Mouse (Mus musculus) heart, adult 11 months (tissue): ENCODE data around the gene Hdgfl3.

ENCODE experiments used
- DNase-seq: peaks from one replicate; pipeline ENCODE4 v3.0.0; 2022

Gene Hdgfl3

GRCm38 (mm10) chr7:81885128-81885527 lies 49.1 kb downstream of the Hdgfl3 start:
- DNase-seq, result no peak

DNA sequence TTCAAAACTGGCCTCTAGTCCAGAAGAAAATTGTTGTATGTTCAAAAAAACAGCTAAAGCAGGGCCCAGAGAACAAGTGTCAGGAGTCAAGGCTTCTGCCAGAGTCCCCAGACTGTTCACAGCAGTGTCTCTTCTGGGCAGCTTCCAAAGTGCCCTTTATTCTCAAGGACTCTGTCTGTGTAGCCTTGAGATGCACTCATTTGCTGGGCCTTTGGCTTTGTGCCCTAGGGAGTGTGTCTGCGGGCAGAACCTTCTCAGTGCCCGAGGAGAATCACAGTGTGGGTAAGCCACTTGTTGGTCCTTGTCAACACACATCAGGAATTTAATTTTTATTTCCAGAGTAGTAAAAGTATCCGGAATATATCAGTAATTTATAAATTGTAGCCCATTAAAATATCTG lies 52.7 kb downstream of the Hdgfl3 start:
- peak; percentile 84 for DNase-seq

GRCm38 (mm10) chr7:81880797-81881196 lies 53.5 kb downstream of the Hdgfl3 start:
- no peak for DNase-seq

DNA sequence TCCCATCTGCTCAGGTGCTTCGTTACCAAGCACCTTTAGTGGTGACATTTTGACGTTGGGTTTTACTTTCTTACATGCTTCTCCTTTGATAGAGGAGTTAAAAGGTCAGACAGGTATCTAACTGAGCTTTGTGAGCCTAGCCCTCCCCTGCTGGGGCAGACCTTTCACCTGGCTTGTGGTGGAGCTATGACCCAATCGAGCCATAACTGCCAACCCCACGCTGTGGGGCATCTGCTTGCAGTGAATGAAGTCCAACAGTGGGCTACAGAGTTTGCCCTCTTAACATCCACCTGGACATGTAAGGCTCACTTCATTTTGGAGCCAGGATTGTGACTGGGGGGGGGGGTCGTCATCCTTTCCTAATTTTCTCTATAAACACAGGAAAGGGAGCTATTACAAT lies 54.0 kb downstream of the Hdgfl3 start:
- no peak for DNase-seq

GRCm38 (mm10) chr7:81875372-81875771 lies 58.9 kb downstream of the Hdgfl3 start:
- peak; percentile 54 for DNase-seq

- DNase-seq, result peak; percentile 85
Observed at GRCm38 (mm10) chr7:81874636-81875035, 59.6 kb downstream of the Hdgfl3 start.

DNA sequence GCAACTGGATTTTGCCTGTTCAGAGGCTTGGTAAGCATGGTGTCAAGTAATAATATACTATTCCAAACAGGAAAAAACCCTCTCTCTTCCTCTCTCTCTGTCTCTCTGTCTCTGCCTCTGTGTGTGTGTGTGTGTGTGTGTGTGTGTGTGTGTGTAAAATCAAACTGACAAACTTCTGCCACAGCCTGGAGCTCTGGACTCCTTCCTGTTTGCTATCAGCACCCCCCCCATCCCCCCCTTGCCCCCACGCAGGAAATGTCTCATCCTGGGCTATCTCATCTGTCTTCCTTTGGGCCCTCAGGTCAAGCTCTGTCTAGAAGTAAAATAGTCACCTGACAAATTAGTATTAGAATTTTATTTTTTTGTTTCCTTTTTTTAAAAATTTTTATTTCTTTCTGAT lies 60.5 kb downstream of the Hdgfl3 start:
- DNase-seq, result no peak

DNA sequence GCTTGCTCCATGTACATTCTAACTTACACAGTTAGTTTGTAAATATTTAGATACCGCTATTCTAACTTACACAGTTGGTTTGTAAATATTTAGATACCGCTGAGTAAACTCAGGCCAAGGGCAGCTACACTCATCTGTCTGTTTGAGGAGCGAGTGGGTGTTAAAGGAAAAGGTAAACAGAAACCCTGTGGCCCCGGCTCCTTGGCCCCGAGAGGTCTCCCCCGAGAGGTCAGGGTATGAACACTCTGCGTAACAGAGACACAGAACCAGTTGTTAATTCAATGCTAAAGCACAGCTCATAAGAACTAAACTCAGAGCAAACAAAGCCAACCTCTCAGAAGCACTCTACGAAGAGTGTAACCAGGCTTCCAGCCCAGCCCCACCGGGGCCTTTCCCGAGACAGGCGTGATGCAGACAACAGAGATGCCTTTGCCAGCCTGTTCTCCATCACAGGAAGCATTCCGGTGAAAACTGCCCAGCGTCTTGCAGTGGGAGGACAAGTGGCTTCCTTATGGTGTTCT lies 61.7 kb downstream of the Hdgfl3 start:
- peak; percentile 54 for DNase-seq

- peak; percentile 96 for DNase-seq
Observed at GRCm38 (mm10) chr7:81868158-81868557, 66.1 kb downstream of the Hdgfl3 start.

- DNase-seq, result peak; percentile 86
Observed at GRCm38 (mm10) chr7:81867231-81867930, 66.9 kb downstream of the Hdgfl3 start.

GRCm38 (mm10) chr7:81865937-81866336 lies 68.3 kb downstream of the Hdgfl3 start:
- DNase-seq, result peak; percentile 69

- DNase-seq, result no peak
Observed at GRCm38 (mm10) chr7:81864552-81864951, 69.7 kb downstream of the Hdgfl3 start.

GRCm38 (mm10) chr7:81862587-81863583 lies 71.4 kb downstream of the Hdgfl3 start:
- peak; percentile 97 for DNase-seq

DNA sequence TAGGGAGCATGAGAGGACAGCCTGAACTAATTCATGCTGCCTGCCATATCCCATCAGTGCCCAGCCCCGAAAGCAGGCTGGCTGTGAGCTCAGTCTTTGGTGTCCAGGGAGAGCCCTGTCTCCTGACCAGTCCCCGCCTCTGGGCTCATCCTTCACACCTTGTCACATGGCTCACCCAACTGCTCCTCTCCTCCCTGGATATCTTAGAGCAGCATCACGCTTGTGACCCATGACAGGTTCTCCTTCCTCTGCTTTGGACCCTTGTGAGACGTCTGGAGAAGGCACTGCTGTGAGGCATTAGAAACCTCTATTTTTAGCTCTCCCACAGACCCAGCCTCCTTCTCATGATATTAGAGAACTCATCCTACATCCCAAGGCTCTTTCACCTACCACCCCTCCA lies 72.4 kb downstream of the Hdgfl3 start:
- peak; percentile 86 for DNase-seq

- DNase-seq, result peak; percentile 84
Observed at GRCm38 (mm10) chr7:81861461-81861860, 72.8 kb downstream of the Hdgfl3 start.

DNA sequence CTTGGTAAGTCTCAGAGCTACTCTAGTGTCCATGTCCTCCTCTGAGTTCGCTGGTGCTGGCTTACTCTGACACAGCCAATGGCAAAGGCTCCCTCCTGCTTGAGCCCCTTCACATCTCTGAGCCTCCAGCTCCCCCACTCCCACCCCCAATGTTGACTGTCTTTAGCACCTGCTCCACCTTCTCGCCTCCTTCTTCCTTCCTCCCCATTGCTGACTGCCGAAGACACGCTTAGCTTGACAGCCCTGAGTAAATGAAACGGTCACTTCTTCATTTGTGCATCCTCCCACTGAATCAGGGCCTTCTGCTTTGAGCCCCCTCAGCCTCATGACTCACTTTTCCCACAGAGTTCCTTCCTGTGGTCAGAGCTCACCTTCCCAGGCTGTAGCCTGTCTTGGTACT lies 73.3 kb downstream of the Hdgfl3 start:
- peak; percentile 91 for DNase-seq

DNA sequence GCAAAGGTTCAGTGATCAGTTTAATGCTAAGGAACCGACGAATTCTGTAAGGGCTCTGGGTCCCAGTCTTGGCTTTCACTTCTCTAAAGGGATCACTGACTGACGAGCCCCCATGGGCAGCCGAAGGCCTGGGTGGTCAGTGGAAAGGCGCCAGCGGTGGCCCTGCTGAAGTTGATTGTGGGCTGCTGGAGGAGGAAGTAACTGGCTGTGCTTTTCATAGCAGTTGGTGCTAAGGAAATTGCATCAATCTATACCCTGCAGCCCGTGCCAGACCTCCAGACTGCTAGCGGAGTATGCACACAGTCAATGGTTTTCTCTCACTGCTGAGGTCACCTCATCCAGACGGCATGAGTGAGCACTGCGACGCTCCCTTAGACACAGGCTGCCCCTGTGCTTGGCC lies 74.2 kb downstream of the Hdgfl3 start:
- peak; percentile 98 for DNase-seq

- peak; percentile 97 for DNase-seq
Observed at GRCm38 (mm10) chr7:81858968-81859721, 75.1 kb downstream of the Hdgfl3 start, which contains the start of gene Tm6sf1. TSS of gene Tm6sf1 (plus strand) at chr7:81859001.

- peak; percentile 88 for DNase-seq
Observed at GRCm38 (mm10) chr7:81858236-81858635, 76.0 kb downstream of the Hdgfl3 start.

DNA sequence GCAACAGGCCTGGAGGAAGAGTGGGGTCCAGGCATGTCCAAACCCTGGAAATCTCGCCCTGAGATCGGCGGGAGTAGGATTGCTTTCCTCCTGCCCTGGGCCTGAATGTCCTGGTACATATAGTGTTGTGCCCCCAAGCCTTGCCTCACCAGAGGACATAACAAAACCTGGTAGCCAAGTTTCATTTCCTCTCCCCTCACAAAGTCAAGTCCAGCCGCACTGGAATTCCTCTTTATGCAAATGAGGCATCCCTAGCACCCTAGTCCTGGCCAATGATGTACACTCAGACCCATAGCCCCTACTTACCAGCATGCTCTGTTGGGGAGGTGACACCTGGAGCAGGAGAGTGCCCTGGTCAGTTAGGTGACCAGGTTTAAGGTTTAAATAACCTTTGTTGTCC lies 78.1 kb downstream of the Hdgfl3 start:
- DNase-seq, result peak; percentile 94

- no peak for DNase-seq
Observed at GRCm38 (mm10) chr7:81855694-81856093, 78.6 kb downstream of the Hdgfl3 start, which contains the start of gene Gm10160. TSS of gene Gm10160 (minus strand) at chr7:81855794.

DNA sequence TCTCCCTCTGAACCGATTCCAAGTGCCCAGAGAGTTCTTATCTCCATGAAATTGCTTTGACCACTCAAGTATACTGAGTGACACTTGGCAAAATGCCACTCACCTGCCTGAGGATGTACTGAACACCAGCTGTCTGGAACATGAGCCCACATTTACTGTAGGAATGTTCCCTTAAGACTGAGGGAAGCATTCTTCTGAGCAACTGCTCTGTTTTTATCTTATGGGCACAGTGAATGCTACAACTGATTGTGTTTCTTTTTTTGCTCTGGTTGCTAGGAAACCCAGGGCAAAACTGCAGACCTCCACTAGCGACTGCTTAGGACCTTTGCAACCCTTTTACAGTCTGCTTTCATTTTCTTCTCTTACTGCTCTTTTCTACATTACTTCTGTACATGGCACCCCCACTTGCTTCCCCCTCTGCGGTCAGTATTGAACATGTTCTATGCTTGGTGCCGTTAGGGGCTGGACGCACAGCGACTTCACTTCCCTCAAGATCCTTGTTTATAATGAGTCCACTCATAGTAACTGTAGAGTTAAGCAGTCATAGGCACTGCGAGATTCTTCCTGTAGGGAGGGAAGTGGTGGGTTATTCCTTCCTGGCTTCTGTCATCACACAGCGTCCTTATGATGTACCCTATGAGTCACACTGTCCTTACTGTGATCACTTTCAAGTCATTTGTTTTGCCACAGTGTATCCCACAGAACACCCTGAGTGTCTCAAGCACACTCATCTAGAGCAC lies 79.5 kb downstream of the Hdgfl3 start:
- DNase-seq, result peak; percentile 95
